Mouse (Mus musculus) testis, adult 2 months (tissue): ENCODE measurements around the gene Mest.

ENCODE experiments used
- CTCF ChIP-seq: fragments of 200-500 bp; IDR thresholded peaks from 2 replicates; pipeline ENCODE4 v1.5.1; 2012; ENCODE audit warnings: low read depth, mild to moderate bottlenecking, inconsistent platforms, low read length, moderate library complexity; ENCODE audit not compliant: control insufficient read depth, insufficient read depth, insufficient replicate concordance
- POLR2A ChIP-seq: fragments of 200-500 bp; IDR thresholded peaks from 2 replicates; pipeline ENCODE4 v1.6.1; 2012; ENCODE audit warnings: low read depth, mild to moderate bottlenecking, inconsistent platforms, low read length, moderate library complexity; ENCODE audit not compliant: control insufficient read depth

- TF ChIP-seq CTCF: no peak
- no peak for TF ChIP-seq POLR2A
Observed at GRCm38 (mm10) chr6:30732571-30733130, 9.3 kb downstream of the Mest start.
